Mouse (Mus musculus) heart, adult 9 months (tissue): ENCODE measurements around the gene Rnf220.

Source experiments
- DNase-seq, 2 experiments: peaks; one replicate each; pipeline ENCODE4 v3.0.0; 2022; ENCODE audit warnings: low spot score in 2 of 2

Rnf220 gene

DNA sequence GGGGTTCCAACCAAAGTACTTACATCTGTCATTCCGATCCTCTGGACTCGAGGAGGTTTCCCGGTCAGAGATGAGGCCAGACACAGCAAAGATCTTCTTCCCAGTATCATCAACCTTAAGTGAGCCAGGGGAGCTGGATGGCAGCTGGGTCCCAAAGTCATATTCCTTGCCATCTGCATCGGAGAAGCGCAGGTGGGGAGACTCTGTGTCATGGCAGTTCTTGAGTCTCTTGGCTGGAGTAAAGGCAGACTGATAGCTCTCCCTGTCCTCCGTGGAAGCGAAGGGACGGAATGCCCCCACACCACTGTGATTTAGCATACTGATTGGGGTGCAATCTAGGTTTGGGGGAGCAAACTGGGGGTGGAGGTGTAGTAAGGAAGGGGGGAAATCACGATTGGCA lies 7.3 kb downstream of the Rnf220 start:
- DNase-seq: no peak

- DNase-seq: no peak
Measured at GRCm38 (mm10) chr4:117487471-117487870, 9.4 kb downstream of the Rnf220 start.

DNA sequence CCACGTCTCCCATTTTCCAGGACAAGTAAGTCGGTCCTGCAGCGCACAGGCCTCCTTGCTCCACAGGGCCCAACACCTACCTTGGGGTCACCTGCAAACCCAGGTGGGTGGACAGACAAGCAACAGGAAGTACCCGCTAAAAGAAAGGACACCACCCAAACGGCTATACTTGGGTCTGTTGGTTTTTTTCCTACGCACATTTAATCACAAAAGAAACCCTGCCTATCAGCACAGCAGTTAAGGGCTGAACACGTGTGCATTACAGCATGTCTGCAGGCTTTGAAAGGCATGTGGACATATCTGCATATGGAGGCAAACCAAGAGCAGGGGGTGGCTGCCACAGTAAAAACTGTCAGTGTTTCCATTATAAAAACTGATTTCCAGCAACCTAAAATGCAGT lies 10.7 kb downstream of the Rnf220 start:
- no peak for DNase-seq

- DNase-seq: no peak
Measured at GRCm38 (mm10) chr4:117485045-117485780, 11.6 kb downstream of the Rnf220 start.

DNA sequence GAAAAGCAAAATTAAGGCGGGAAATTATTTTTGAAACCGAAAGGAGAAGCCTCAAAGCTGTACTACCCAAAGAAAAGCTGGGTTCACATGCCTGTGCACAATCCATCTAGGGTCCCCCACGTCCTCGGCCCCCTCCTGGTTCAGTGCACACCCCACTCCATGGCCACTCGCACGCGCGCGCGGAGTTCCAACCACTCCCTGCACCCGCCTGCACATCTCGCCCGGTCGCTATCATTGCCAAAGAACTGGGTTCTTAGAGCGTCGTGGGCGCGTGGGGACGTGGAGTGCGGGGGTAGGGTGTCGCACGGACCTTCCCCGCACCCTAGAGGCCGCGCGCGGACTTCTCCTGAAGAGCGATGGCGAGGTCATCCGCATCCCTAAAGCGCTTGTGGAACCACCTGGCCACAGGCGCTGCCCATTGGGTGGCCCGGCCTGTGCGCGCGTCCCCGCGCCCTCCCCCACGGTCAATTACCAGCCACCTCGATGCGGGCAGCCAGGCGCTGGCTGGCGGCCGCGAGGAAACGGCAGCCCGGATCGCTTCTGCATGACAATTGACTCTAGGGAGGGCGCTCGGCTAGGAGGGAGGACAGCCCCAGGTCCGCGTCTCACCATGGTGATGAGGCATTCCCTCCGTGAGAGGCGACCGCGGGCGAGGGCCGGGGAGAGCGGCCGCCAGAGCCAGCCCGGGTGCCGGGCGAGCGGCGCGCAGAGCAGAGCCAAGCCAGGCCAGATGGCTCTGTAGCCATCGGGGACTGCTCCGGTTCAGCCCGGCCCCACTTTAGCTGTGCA lies 12.4 kb downstream of the Rnf220 start:
- DNase-seq: peak; percentile 13 to 31

- peak; percentile 53 to 64 for DNase-seq
Measured at GRCm38 (mm10) chr4:117483931-117484255, 13.0 kb downstream of the Rnf220 start.

- no peak for DNase-seq
Measured at GRCm38 (mm10) chr4:117482103-117482502, 14.7 kb downstream of the Rnf220 start.

DNA sequence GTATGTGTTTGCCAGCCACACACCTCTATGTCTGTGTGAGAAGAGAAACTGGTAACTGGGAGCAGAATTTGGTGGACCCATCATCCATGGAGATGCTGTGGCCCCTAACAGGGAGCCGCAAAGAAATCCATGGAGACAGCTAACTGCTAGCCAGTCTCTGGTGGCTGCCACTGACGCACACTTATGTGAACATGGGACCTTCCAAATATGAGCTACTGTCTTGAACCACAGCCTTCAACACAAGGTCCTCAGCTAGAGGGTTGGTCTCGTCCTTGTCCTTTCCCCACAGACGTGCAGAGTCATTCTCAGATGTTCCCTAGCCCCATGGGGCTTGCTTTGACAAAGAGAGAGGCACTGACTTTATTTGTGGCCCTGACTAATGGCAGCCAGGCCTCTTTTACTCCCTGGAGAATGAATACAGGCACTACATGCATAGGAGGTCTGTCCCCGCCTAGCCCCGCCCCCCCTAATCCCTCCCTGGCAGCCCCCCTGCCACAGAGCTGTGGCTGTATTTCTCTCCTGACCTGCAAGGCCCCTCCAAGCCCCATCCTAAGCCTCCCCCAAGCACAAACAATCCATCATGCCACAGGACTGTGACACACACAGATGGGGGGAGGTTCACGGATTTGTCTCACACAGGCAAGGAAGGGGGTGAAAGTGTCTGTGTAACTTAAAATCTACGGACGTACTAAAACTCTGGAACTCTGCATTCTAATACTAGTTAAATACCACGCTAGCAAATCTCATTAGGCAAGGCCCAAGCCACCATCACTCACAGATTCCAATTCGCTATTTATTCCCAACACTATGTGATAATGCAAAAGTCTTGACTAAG lies 16.0 kb downstream of the Rnf220 start:
- DNase-seq: no peak

DNA sequence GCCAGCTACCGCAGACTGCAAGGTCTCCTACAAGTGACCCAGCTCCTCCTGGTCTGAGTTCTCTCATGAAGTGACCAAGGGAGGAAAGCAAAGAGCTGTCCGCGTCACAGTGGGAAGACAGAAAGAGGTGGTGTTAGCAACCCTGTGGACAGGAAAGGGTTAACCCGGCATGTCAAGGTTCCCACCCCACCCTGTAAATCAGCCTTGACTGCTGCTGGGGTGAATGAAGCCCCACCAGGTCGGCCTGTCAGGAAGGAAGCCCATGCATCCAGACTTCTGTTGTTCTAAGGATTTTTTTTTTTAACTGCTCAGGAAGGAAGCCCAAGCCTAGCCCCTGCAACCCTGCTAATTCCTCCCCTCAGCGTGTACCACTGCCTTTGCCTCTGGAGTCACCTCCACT lies 16.9 kb downstream of the Rnf220 start:
- DNase-seq: no peak

GRCm38 (mm10) chr4:117478101-117478673 lies 18.7 kb downstream of the Rnf220 start:
- DNase-seq: peak in 1 of 2 experiments; percentile 16

- DNase-seq: no peak
Measured at GRCm38 (mm10) chr4:117477401-117477800, 19.5 kb downstream of the Rnf220 start.

DNA sequence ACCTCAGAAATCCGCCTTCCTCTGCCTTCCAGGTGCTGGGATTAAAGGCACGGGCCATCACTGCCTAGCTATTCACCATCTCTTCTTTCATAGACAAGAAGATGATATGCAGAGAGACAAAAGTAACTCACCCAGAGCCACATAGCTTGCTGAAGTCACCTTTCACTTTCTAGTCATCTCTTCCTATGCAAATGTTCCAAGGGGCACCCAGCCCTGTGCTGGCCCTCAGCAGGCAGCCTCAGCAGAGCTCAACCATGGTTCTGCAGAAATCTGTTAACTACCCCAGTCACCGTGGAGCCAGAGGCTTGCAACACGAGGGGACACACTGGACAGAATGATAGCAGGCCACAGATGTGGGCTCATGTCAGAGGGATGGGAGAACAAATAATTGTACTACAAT lies 20.1 kb downstream of the Rnf220 start:
- no peak for DNase-seq

- DNase-seq: no peak
Measured at GRCm38 (mm10) chr4:117476355-117476754, 20.5 kb downstream of the Rnf220 start.

DNA sequence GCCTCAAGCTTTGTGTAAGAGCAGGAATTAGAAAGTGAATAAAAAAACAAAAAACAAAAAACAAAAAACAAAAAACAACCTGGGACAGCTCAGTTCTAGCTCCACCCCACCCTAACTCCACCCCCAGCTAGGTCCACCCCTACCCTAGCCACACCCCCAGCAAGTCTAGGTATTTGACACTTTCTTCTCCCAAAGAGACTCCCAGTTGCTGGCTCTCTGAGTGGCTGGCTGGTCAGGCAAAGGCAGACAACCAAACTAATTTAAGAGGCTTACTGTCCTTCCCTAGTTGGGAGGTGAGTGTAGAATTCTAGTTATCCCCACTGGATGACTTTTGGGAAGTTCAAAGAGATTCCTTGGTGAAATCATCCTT lies 22.9 kb downstream of the Rnf220 start:
- DNase-seq: no peak

DNA sequence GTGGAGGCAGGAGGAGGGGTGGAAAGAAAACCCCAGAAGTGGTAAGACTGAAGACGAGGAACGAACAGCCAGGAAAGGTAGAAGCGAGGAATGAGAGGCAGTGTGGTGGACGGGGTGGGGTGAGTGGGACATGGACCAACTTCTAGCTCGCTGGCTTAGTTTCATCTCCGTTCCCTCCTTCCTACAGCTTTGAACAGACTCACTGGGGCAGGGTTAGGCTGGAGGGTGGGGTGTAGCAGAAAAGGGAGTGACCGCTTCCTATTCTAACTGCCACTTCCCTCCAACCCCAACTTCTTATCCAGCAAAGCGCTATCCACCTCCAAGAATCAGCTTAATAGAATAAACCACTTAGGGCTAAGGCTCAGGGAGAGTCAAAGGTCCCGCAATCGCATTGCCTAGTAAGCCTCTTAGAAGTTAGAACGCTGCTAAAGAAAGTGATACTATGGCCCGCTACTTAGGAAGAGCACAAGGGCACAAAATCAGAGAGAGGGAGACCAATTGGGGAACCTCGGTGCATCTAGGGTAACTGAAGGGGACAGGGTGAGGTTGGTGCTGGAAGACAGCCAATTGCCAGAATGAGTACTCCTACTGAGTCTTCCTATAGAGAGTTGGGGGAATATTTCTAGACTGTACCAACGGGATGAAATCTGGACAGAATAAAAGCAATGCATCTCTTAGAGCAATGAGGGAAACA lies 23.4 kb downstream of the Rnf220 start:
- DNase-seq: no peak

DNA sequence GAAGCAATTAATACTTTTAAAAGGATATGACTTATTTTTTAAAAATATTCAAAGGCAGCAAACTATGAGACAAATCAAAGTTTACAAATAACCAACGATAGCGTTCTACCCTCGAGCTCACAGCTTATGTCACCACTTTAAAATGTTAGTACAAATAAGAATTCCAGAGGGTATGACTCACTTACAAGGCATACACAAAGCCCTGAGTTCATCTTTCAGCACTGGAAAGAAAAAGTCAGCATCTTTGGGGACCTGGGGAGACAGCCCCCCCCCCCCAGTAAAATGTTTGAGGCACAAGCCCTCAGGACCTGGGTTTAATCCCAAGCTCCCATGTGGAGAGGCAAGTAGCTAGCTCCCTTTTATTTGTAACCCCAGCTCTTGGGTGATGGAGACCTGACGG lies 27.4 kb downstream of the Rnf220 start:
- DNase-seq: no peak

GRCm38 (mm10) chr4:117467936-117468335 lies 28.9 kb downstream of the Rnf220 start:
- DNase-seq: no peak

- DNase-seq: no peak
Measured at GRCm38 (mm10) chr4:117449151-117449550, 47.7 kb downstream of the Rnf220 start.

GRCm38 (mm10) chr4:117447926-117448325 lies 48.9 kb downstream of the Rnf220 start:
- DNase-seq: no peak

- no peak for DNase-seq
Measured at GRCm38 (mm10) chr4:117445516-117446207, 51.2 kb downstream of the Rnf220 start.

DNA sequence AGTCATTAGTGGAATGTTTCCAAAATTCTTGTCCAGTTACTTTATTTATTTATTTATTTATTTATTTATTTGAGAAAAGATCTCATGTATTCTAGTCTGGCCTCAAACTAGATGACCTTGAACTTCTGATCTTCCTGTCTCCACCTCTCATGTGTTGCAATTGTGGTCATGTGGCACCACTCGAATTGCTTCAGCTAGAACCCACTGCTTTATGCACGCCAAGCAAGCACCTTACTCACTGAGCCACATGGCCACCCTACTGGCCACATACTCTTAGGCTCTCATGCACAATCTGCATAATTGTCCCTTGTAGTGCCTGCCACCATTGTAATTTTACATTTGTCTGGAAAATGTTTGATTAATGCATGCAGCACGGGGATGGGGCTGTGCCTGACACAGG lies 57.9 kb downstream of the Rnf220 start:
- no peak for DNase-seq
